Mouse (Mus musculus): ENCODE measurements at regions not wholly inside any gene's neighbourhood (a gene's known extent, or its start where the extent isn't known, plus 50 kb on each side); places are given as distances from the start of the nearest gene placed in this dataset.

GRCm38 (mm10) chr1:57600951-57601350, 173.0 kb upstream of the Spats2l start:
- TF ChIP-seq CTCF (IDR thresholded peaks at IDR 0.05; ENCODE audit: extremely low read depth, insufficient read depth, insufficient read length, insufficient replicate concordance) (no peak), POLR2A (IDR thresholded peaks at IDR 0.05; ENCODE audit: low read depth, low read length) (no peak)

Data from spleen, adult 2 months (tissue).